Mouse (Mus musculus): ENCODE results near the gene Cnih4.
A peak's percentile ranks its signal among the peaks of the same experiment; 100 is the strongest.

Gene Cnih4

DNA sequence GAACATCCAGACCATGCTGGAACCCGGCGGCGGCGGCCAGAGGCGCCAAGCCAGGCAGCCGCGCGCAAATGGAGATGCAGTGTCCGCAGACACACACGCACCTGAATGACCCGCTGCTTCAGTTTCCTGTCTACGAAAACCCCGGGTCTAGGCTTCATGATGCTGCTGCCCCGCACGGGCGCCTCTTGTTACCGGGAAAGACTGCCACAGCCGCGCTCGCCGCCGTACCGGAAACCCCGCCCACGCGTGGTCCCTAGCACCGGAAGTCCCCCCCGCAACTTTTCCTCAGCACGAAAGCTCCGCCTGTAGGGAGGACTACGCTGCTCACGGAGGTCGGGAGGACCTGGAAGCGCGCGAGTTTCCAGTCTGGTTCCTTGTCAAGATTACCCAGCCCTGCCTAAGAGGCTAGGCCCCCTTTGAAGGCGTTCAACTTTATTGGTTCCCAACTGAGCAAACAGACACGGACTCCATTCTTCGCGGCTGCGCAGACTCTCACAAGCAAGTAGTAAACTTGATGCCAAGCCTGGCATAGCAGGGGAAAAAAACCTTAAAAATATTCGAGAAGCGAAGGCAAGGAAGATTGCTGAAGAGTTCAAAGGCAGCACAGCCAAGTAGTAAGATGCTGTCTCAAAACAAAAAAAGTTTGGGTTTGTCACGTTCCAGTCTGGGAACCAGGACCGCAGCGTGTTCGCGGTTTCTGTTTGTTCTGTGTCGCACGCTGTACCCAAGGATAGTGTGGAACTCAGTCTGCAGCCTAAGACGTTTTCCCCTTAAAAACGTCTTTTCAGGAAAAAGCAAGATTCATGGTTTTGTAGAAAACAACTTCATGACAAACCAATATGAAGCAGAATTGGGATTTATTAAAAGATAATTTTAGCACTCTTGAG lies at the start of gene Cnih4, which contains the start of gene Nvl:
Gene Cnih4 (plus strand): TSS at position 744 of the 887 bp plus-strand sequence.
Gene Nvl (minus strand): TSS at position 255 of the 887 bp plus-strand sequence.
- DNase-seq (ENCODE audit: low spot score) = peak; percentile 88

DNA sequence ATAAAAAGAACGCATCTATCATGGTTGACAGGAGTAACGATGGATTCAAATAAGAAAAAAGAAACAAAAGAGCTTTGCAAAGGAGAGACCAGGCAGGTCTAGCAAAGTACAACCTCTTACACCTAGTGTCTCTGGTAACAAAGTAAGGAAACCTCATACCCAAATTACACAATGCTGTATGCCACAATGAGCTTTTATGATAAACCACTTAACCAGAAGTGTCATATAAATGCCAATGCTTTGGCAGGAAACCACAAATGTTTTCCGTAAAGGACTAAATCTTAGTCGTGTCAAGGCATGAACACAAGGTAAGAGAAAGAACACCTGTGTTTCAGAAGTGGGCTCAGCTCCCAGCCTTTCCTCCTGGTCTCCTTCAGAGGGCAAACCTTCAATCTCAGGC lies 27.4 kb upstream of the Cnih4 start:
- peak; percentile 1 for DNase-seq (ENCODE audit: low spot score)

DNA sequence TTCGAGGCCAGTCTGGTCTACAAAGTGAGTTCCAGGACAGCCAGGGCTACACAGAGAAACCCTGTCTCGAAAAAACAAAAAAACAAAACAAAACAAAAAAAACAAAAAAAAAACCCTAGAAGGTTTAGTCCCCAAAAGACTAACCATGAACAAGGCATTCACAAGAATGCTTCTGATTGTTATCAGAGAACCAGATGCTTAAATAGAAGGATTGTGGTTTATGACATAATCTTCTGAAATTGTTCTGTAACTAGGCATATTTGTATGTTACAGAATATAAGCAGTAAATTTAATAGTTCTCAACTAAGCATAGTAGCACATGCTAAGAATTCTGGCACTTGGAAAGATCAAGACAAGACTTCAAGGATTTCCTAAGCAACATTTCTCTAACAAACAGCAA lies 20.3 kb upstream of the Cnih4 start:
- no peak for DNase-seq (ENCODE audit: low spot score)

DNA sequence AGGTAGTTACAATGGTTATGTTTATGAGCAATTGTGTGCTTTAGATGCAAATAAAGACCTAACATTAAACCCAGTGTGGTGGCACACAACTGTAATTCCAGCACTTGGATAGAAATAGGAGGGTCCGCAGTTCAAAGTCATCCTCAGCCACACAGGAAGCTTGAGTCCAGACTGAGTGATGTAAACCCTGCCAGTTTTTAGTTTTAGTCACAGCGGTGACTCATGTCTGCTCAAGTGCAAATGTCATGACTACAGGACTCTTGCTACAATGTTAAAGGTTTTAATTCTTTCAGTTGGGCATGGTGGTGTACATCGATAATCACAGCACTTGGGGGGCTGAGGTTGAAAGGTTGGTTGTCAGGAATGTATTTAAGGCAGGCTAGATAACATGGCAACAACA lies 18.6 kb upstream of the Cnih4 start:
- no peak for DNase-seq (ENCODE audit: low spot score)

DNA sequence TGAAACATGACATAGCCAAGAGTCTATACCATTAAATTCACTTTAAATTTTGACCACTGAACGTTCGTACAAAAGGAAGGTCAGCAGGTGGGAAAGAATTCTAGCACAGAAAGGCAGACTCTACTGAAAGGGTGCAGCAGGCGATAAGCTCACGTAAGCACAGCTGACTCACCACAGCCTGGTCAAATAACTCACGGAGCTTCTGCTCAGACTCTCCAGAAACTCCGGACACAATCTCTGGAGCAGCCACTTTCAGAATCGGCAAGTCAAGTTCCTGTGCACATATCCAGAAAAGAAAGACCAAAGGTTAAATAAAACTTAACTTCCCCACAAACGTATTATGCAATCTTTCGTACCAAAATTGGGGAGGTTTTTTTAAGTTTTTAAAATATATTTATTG lies 17.7 kb upstream of the Cnih4 start:
- DNase-seq (ENCODE audit: low spot score) = no peak

DNA sequence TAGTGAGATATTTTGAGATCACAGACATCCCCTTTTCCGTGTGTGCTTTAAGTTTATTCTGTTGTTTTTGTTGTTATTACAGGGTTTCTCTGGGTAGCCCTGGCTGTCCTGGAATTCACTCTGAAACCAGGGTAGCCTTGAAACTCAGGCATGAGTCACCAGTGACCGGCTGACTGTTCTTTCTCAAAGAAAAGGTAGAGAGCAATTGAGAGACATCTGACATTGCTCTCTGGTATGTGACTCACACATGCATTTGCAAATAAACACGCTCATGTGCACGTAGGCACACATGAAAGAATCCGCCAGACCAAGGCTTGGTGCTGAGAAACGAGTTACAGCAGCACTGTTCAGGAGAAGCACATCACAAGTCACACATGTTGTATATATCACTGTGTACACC lies 12.6 kb upstream of the Cnih4 start:
- DNase-seq (ENCODE audit: low spot score) = no peak

DNA sequence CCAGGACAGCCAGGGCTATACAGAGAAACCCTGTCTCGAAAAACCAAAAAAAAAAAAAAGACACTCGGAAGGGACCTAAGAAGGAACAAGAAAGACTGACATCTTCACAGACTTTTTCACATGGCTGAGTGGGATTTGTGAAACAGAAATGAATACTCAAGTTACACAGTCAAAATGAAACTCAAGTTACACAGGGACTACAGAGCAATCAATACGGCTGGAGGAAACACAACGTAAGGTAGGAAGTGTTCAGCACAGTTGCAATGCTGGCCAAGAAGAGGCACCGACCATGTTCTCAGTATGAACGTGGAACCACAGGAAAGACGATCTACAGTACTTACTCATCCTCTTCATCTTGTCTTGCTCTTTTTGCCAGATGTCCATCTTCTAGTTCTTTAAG lies 5.8 kb upstream of the Cnih4 start:
- DNase-seq (ENCODE audit: low spot score) = no peak

DNA sequence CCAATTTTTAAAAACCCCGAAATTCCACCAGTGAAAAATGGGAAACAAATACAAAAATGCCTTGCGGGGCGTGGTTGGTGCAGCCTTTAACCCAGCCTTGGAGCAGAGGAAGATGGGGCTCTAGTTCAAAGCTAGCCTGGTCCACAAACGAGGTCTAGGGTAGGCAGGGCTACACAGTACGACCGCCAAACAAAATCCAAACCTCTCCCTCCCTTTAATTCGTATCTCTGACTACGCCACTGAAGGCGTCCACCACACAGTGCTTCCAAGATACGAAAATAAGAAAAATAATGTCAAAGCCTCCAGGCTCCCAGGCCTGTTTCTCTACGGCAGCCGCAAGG lies 914 bp upstream of the Cnih4 start:
- DNase-seq (ENCODE audit: low spot score) = no peak

DNA sequence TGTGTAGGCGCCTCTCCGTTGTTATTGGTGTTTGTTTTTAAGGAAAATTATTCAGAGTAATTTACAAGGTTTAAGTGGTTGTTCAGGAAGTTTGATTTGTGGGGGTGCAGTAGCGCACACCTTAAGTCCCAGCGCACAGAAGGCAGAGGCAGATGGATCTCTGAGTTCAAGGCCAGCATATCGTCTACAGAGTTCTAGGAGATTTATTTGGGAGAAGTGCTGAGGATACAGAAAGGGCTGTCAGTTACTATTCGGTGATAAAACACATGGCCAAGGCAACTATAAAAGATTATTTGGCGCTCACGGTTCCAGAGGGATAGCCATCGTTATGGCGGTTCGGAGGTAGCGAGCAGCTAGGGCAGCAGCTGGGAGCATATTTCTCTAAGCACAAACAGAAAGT lies 473 bp downstream of the Cnih4 start:
- no peak for DNase-seq (ENCODE audit: low spot score)

DNA sequence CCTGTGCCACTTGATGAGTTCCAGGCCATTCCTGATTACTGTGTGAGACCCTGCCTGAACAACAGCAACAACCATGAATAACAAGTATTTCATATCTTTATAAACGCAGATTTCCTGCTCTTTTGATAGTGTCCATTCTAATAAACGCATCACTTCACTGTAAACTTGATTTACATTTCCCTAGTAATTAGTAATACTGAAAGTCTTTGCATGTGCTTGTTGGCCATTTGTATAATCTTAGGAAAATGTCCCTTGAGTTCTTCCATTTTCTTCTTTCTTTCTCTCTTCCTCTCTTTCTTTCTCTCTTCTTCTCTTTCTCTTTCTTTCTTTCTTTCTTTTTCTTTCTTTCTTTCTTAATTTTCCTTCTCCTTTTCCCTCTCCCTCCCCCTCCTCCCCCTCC lies 1.7 kb downstream of the Cnih4 start:
- DNase-seq (ENCODE audit: low spot score) = no peak

DNA sequence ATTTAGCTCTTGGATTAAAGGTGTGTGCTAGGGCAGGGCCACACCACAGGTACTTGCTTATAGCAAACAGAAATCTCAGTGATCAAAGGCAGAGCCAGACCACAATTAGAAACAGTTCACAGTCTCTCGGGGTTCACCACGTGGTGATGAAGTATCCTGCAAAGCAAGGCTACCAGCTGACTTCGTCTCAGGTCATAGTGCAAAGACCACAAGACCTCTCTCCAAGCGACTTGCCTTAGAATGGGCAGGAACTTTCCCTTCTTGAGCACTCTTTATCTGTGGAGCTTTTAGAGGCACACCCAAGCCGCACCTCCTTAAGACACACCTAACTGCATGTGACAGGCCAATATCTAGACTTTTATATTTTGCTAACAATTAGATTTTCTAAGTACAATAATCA lies 4.0 kb downstream of the Cnih4 start:
- DNase-seq (ENCODE audit: low spot score) = no peak

DNA sequence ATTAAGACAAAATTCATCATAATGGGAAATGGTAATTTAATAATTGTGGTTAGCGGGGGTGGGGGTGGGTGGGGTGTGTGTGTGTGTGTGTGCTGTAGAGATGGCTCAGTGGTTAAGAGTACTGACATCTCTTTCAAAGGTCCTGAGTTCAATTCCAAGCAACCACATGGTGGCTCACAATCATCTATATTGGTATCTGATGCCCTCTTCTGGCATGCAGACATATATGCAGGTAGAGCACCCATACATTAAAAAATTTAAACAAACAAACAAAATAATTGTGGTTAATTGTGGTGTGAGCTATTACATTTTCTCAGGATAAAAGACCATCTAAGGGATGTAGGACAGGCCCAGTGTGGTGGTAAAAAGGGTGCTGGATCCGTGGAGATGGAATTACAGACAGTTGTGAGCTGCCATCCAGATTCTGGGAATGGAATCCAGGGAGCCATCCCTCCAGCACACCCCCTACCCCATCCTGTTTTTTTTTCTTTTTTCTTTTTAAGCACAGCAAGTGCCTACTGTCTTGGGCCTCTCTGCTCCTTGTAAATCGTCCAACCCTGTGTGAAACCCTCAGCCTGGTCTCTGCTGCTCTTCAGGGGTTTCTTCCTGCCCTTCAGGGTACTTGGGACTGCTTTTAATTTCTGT lies 5.0 kb downstream of the Cnih4 start:
- DNase-seq (ENCODE audit: low spot score) = peak; percentile 5

DNA sequence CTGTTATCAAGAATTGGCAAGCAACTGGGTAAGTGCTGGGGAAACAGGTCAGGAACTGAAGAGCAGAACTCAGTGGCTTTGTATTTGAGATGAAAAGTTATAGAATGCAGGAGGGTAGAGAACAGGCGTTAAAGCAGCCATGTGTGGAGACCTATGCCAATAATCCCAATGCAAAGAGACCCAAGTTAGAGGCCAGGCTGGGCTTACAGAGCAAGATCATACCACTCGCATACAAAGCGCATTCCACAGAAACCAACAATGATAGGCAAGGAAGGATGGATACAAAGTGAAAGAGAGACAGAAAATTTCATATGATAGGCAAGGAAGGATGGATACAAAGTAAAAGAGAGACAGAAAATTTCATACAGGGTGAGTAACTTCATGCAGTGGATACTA lies 5.9 kb downstream of the Cnih4 start:
- no peak for DNase-seq (ENCODE audit: low spot score)

DNA sequence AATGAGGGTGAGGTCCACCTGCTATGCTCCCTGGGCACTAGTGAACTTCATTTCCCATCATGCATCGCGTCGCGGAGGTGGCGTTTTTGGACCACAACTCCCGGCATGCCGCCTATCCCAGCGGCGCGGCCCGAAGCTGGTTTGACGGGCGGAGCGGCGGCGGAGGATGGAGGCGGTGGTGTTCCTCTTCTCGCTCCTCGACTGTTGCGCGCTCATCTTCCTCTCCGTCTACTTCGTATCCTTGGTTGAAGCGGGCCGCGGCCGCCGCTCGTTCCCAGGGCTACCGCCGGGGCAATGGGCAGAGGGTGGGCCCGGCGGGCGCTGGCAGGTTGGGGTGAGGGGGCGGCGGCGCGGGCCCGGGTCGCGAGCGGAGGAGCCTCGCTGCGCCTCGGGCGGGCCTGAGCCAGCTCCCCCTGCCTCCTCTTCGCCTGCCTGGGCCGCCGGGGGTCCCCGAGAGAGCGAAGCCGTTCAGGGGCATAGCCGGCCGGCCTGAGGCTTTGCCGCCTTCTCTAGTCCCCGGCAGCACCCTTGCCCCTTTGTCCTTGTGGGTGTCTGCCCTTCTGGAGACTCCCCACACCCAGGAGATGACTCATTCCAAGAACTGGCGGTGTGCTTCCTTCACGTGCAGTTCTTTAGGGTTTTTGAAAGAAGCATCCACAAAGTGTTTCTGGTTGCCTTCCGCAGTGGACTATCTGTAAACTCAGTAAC lies 6.5 kb downstream of the Cnih4 start:
- peak; percentile 87 for DNase-seq (ENCODE audit: low spot score)

DNA sequence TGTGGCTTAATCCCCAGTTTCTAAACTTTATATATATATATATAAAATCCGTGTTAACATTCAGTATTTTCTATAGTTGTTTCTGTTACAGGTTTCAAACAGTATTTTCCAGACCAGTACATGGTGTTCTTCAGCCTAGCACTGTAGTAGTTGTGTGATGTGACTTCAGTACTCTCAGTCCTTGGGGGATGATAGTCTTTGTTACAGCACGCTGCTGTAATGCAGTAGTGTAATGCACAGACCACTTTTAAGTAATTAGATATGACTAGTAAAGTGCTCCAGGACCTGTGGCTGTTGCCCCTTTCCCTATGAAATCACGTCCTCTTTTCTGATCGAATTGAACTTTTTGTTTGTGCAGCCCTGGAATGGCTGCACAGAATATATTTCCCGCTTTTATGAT lies 7.0 kb downstream of the Cnih4 start:
- no peak for DNase-seq (ENCODE audit: low spot score)

DNA sequence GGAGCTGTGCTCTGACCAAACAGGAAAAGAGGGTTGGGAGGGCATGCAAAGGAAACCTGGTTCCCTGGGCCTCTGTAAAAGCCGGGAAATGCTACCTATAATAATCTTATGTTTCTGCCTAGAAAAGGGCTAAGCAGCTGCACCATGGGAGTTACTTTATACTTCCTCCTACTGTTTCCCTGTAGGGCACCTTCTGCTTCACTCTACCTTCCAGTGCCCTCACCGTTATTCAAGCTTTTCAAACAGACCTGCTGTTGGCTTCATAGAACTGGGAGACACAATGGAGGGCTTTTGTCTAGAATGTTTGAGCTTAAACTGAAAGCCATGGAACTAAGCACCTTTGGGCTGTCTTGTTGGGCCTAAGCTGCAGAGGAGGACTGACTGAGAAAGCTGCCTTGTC lies 23.3 kb downstream of the Cnih4 start:
- no peak for DNase-seq (ENCODE audit: low spot score)

DNA sequence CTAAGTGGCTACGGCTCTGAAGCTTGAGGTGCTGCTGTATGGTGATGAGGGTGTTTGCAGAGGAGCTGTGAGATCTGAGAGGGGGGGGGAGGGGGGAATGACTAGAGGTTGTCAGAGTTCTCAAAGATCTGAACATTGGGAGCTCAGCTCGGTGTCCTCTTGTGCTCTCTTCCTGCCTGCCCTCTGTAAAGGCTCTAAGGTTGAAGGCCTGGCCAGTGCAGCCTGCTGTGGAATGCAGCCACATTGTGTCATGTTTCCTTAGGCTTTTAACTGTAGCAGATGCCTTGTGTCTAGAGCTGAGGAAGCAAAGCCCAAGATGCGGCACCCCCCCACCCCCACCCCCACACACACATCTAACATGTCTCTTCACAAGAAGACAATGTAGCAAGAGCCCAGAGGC lies 23.9 kb downstream of the Cnih4 start:
- no peak for DNase-seq (ENCODE audit: low spot score)

DNA sequence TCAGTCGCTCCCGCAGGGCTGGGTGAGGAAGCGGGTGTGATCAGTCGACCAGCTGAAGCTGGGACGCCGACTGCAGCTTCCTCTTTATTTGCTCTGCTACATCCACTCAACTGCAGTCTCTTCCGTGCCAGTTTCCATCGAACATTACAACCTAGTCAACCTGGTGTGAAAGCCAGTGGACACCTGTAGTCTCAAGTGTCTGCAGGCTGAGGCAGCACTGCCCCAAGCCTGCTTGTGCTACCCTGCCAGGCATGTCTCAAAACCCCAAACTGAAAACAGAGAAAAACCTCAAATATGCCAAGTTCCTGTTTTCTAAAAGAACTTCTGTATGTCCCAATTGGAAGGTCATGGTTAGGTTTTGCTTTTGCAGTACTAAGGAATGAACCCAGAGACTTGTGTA lies 25.7 kb downstream of the Cnih4 start:
- DNase-seq (ENCODE audit: low spot score) = peak; percentile 33

DNA sequence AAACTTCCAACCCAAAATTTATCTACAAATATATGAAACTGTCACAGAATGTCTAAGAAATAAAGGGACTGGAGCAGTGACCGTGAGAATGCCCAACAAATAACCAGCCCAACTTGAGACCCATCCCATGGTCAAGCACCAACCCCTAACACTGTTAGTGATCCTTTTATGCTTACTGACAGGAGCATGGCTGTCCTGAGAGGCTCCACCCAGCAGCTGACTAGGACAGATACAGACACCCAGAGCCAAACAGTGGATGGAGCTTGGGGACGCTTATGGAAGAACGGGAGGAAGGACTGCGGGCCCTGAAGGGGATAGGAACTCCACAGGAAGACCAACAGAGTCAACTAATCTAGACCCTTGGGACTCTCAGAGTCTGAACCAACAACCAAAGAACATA lies 44.4 kb downstream of the Cnih4 start:
- no peak for DNase-seq (ENCODE audit: low spot score)

DNA sequence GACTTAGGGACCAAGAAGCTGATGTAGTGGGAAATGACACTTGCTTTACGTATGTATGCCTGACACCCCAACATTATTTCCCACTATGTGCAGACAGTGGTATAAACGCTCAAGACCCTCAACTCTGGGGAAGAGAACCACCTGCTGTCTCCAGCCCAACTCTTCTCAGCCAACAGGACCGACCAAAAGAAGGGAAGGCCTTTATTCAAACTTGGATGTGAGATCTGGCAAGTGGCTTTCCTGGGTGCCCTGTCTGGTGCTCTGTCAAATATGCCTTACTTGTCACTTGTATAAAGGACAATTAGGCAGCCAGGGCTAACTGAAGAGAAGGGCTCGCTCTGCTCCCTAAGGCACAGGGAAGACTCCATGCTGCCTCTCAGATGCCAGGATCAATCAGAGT lies 55.0 kb downstream of the Cnih4 start:
- no peak for DNase-seq (ENCODE audit: low spot score)

DNA sequence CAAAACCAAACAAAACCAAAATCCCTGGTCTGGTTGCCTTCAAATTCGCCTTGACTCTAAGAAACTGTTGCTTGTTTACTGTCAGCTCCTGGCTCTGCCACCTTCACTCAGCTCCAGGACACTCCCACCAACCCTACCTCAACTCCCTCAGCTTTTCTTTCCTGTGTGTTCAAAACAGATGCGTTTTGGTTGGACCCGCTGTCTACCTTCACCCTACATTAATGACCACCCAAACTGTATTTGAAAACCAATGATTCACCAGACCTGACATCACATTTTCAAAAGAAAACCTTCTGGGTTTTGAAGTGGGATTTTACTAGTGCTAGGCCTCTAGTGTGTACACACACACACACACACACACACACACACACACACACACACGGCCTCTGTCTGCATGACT lies 65.7 kb downstream of the Cnih4 start:
- peak; percentile 40 for DNase-seq (ENCODE audit: low spot score)

DNA sequence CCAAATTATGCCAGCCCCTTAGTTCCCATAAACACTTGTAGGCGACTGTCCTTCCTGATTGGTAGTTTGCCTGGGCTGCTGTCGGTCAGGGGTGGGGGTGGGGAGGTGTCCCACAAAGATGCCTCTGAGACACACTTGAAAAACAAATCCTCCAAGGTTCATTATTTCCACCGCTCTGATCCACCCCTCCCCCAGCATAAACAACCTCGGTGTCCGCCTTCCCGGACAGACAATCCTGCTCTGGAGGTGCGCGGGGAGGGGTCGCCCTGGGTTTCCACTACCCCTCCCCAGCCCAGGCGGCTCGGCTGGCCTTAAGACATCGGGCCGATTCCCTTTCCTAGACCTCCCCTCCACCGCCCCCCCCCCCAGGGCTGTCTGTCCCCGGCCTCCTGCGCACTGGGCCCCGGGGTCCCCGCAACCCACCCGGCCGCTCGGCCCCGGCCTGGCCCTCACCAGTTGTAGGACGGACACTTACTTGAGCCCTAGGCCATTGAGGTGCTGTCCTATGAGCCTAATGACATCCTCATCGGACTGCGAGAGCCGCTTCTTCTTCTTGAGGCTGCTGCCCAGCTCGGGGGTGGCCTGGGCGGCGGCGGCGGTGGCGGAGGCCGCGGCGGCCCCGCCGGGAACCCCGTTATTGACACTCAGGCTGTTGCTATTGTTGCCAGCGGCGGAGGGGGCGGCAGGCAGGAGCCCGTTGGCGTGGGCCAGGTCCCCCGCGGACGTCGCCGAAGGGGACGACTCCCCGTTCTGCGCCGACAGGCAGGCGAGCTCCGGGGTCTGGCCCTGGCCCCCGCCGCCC lies 66.3 kb downstream of the Cnih4 start:
- DNase-seq (ENCODE audit: low spot score) = peak; percentile 15

Data from T-cell, adult 2 months (primary cell).